26 mouse cellular contexts compared by ENCODE assay signal in the genomic region with DNA sequence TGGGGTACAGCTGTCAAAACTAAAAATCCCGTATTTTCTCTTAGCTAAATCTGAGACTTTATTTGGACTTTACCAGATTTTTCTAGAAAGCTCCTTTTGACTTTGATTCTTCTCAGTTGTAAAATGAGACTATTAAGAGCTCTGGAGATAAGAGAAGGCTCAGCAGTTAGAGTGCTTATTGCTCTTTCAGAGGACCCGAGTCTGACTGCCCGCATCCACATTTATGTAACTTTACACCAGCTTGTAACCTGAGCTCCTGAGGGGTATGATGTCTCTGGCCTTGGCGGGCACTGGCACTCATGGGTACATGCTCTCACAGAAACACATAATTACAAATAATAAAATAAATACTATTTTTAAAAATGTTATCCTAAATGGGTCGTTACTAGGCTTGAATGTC. TPM values are rescaled to one million over a fixed set of nuclear protein-coding genes. Genes with fewer than 3 reads are reported as not detected.
DNase-seq lines count a peak whose midpoint lies in the region; ATAC-seq lines count a peak whose summit lies in the region.
"Had no signal": no experiment of that assay in that cellular context is flagged by ENCODE, and none has a peak within 500 bp of the region (broad histone marks: within the 10 kb centered on the region; RNA-seq: fewer than 3 reads in every experiment).

No protein-coding gene starts in this region.

- H3K4me2 ChIP-seq in kidney, embryonic 15.5 days: no peak overlapping the region
- no peak overlapping the region for H3K4me2 ChIP-seq in embryonic facial prominence, embryonic 14.5 days (ENCODE audit: low read depth, low read length)
- H3K4me2 ChIP-seq: embryonic facial prominence, embryonic 15.5 days; heart, embryonic 11.5 days; hindbrain, embryonic 12.5 days had no signal

- no peaks in the 10 kb centered on the region for H3K36me3 ChIP-seq in kidney, embryonic 15.5 days
- H3K36me3 ChIP-seq in embryonic facial prominence, embryonic 14.5 days (ENCODE audit: control insufficient read depth, insufficient read depth, low read length): 0 out of 2 replicates have a peak, but pooled peaks cover 4% of the 10 kb centered on the region
- H3K36me3 ChIP-seq: embryonic facial prominence, embryonic 15.5 days; hindbrain, embryonic 12.5 days had no signal

- no peaks in the 10 kb centered on the region for H3K27me3 ChIP-seq in kidney, embryonic 15.5 days
- H3K27me3 ChIP-seq in embryonic facial prominence, embryonic 14.5 days (replicated peaks; ENCODE audit: control insufficient read depth, insufficient read depth, low read length): no peaks in the 10 kb centered on the region
- H3K27me3 ChIP-seq: embryonic facial prominence, embryonic 15.5 days; hindbrain, embryonic 12.5 days had no signal

- H3K4me3 ChIP-seq in kidney, embryonic 15.5 days (replicated peaks): no peak overlapping the region
- H3K4me3 ChIP-seq in embryonic facial prominence, embryonic 14.5 days (ENCODE audit: low read depth, low read length): no peak overlapping the region
- H3K4me3 ChIP-seq: embryonic facial prominence, embryonic 15.5 days; erythroblast, embryonic 14.5 days; forebrain, embryonic 10.5 days; heart, adult 2 months; hindbrain, embryonic 12.5 days had no signal

- ATAC-seq in kidney, embryonic 15.5 days (replicated peaks; ENCODE audit: low FRiP score): 0 out of 2 replicates have a peak, but pooled peaks have one; percentile 43
- ATAC-seq in embryonic facial prominence, embryonic 14.5 days (ENCODE audit: low read depth): no peak
- ATAC-seq: CD4-positive, CD25-positive, alpha-beta regulatory T cell, adult 4 months; forebrain, embryonic 14.5 days; hindbrain, embryonic 16.5 days; inflammation-experienced regulatory T-cells, adult 6 months had no signal

- H3K9me3 ChIP-seq in kidney, embryonic 15.5 days (replicated peaks): no peaks in the 10 kb centered on the region
- H3K9me3 ChIP-seq in embryonic facial prominence, embryonic 14.5 days (ENCODE audit: control insufficient read depth, low read length): no peaks in the 10 kb centered on the region
- H3K9me3 ChIP-seq: embryonic facial prominence, embryonic 15.5 days; forebrain, embryonic 10.5 days; G1E; hindbrain, embryonic 12.5 days had no signal

- WGBS in kidney, embryonic 15.5 days: 42% methylated on average over 5 of the region's 5 CpGs
- 30% methylated on average over 5 of the region's 5 CpGs for WGBS in embryonic facial prominence, embryonic 14.5 days

- H3K4me1 ChIP-seq in kidney, embryonic 15.5 days: peaks cover 24% of the 10 kb centered on the region
- peaks cover 11% of the 10 kb centered on the region for H3K4me1 ChIP-seq in embryonic facial prominence, embryonic 14.5 days (ENCODE audit: control insufficient read depth, insufficient read depth, low read length)

- no peak overlapping the region for H3K9ac ChIP-seq in kidney, embryonic 15.5 days
- H3K9ac ChIP-seq in embryonic facial prominence, embryonic 14.5 days (ENCODE audit: low read depth, low read length): no peak overlapping the region
- H3K9ac ChIP-seq: embryonic facial prominence, embryonic 15.5 days; hindbrain, embryonic 12.5 days had no signal

- DNase-seq in kidney, postnatal 14 days: no peak
- peak; percentile 28 for DNase-seq in embryo, embryonic 11 days
- peak; percentile 39 for DNase-seq in embryonic facial prominence, embryonic 14.5 days (ENCODE audit: low spot score)
- DNase-seq in mesoderm, embryonic 11.5 days (ENCODE audit: low read depth, low spot score): peak; percentile 12
- no peak for DNase-seq in layer of hippocampus, postnatal 10 days (ENCODE audit: low spot score in 2 of 2)
- DNase-seq in urinary bladder, adult 2 months (ENCODE audit: low spot score): no peak
- DNase-seq: adrenal gland, postnatal 10 days; B cell, adult 2 months; cerebellum, adult 11 months; cerebellum, adult 8-10 months; cerebellum, postnatal 14 days; gastrocnemius, postnatal 10 days; heart, adult 2 months; heart, postnatal 36 days; kidney, adult 8-10 months had no signal

- no peak overlapping the region for H3K27ac ChIP-seq in kidney, embryonic 15.5 days
- H3K27ac ChIP-seq in embryonic facial prominence, embryonic 14.5 days (replicated peaks; ENCODE audit: low read depth, low read length): no peak overlapping the region
- H3K27ac ChIP-seq: embryonic facial prominence, embryonic 15.5 days; forebrain, embryonic 10.5 days; heart, adult 2 months; hindbrain, embryonic 12.5 days had no signal

RNA-seq across cellular contexts. Expression of gene Ppm1b, which starts 29.8 kb away (rescaled TPM):
- polyA plus RNA-seq in kidney, embryonic 15.5 days (2015; fragmentation: Nextera tagmentation; extraction: Ambion mirVana): 73.4 and 78.7 TPM in 2 replicates
- polyA plus RNA-seq in embryonic facial prominence, embryonic 14.5 days (2014; fragmentation: Nextera tagmentation; extraction: Ambion mirVana): 72.6 and 73.7 TPM in 2 replicates
- total RNA-seq in layer of hippocampus, postnatal 10 days (2021): 100 to 1,000 TPM; 106 to 116 TPM
- polyA plus RNA-seq in urinary bladder, adult 2 months (2012; rRNA removed): 55.2 and 63.3 TPM in 2 replicates

RNA-seq across cellular contexts. Expression of gene Slc3a1, which starts 41.8 kb away (rescaled TPM):
- 11.1 and 13.1 TPM in 2 replicates for polyA plus RNA-seq in kidney, embryonic 15.5 days (2015; fragmentation: Nextera tagmentation; extraction: Ambion mirVana)
- polyA plus RNA-seq in embryonic facial prominence, embryonic 14.5 days (2014; fragmentation: Nextera tagmentation; extraction: Ambion mirVana): 0.32 and 0.35 TPM in 2 replicates
- not detected for total RNA-seq in layer of hippocampus, postnatal 10 days (2021)
- 0.17 and 0.19 TPM in 2 replicates for polyA plus RNA-seq in urinary bladder, adult 2 months (2012; rRNA removed)
- polyA plus RNA-seq: erythroblast, embryonic 14.5 days; G1E had no signal

Comparison
In these comparisons a context has a peak if more than half of its experiments do, and no peak if none do; other contexts are left out.
1. DNase-seq: peak in embryo, embryonic 11 days (single experiment), embryonic facial prominence, embryonic 14.5 days (single experiment) and mesoderm, embryonic 11.5 days (single experiment); none in kidney, postnatal 14 days (single experiment), layer of hippocampus, postnatal 10 days (0 of 2) and urinary bladder, adult 2 months (single experiment).